Mouse (Mus musculus) frontal cortex, adult 2 months (tissue): ENCODE measurements at regions not wholly inside any gene's neighbourhood (a gene's known extent, or its start where the extent isn't known, plus 50 kb on each side); places are given as distances from the start of the nearest gene placed in this dataset.

ENCODE experiments used
- DNase-seq, 2 experiments: peaks; one replicate each; pipeline ENCODE4 v3.0.0; 2022; ENCODE audit warnings: low spot score in 1 of 2; ENCODE audit errors: extremely low spot score in 1 of 2

DNA sequence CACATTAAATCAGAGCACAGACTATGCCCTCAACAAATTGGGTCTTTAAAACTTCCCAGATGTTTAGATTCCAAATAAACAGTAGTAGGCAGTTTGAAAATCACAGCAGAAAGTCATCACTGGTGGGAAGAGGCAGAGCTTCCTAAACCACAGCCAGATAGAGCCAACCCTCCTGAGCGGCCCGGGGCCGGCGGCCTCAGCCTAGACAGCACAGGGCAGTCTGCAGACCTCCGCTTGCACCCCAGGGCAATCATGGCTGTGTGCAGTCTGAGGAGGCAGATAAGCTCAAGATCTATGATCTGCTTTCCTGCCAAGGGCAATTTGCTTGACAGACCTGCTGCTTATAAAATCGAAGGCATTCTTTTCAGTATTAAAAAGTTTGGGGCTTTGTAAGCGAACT, 192.6 kb downstream of the Hlx start:
- no peak for DNase-seq

DNA sequence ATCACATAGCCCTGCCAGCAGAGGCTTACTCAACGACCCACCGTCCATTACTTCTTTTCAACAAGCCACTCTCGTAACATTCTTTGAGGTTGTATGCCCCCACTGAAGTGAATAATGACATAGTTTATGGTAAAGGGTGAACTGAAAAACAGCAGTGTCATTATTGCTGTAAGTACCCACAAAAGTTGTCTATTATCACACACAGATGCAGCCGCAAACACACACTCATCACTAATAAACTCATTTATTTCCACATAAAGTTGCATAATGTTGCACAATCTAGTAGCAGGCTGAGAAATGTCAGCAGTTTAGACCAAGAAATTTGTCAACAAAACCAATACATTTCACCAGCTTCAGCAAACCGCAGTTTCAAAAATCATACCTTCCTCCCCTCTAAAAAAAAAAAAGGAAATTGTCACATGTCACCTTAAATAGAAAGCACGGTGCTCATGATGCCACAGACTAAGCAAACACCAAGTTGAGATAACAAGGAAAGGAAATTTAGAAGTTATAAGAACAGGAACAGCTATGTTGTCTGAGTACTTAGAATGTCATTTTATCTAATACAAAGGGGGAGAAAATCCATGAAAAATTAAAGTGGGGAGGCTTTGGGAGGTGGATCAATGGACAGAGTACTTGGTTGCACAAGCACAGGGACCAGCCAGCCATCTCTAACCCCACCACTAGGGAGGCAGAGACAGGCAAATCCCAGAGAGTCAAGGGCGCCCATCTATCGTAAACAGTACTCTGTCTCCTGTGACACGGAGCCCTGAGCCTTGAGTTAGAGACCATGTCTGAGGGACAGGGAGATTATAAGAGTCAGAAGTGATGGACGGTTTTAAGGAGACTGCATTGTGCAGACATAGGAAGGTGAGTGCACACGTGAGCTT, 195.9 kb downstream of the Hlx start:
- DNase-seq = no peak

DNA sequence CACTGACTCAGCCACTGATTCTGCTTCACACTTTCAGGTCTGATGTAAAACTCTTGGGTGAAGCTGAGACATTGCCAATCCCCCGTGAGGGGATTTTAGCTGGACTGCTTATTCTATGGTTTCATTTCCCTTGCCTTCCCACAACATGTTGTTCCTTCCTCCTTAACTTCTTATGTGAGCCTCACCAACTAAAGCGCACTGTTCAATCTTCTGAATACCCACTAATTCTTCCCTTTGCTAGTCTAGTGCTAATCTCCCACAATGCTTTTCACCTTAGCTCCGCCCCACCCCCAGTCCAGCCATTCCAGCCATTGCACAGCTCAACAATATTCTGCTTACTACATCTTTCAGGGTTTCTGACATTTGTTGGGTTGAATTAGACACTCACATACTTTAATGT, 196.7 kb downstream of the Hlx start:
- DNase-seq = no peak

DNA sequence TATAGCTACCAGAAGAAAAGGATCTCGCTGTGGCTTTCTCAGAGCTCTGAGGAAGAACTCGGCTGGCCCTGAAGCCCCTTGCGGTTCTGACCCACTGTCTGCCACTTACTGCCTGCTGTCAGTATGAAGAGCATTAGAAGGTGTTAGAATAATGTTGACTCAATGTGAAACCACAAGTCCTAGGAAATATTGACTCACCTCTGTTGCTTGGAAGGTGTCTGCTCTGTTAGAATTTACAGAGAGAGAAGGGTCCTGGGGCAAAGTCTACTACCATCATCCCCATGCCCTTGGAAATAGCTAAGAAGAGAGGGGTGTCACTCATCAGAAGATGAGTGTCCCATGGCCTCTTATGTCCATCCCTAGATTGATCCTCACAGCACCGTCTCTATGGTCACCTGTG, 197.9 kb downstream of the Hlx start:
- DNase-seq = no peak

DNA sequence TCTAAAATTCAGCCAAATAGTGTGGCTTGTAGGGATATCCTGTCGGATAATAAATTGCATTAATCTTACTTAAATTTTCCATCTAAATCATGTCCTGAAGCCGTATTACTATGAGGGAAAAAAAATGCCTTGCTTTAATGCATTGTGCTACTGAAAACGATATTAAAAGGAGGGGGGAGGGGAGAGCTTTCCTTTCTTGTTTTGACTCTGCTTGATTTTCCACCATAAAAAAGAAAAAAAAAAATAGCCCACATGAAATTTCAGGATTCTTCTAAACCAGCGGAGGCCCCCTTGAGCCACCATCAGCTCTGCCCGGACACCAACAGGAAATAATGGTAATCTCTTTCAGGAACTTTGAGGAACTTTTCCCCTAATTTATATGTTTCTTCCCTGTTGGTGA, 198.5 kb downstream of the Hlx start:
- no peak for DNase-seq

DNA sequence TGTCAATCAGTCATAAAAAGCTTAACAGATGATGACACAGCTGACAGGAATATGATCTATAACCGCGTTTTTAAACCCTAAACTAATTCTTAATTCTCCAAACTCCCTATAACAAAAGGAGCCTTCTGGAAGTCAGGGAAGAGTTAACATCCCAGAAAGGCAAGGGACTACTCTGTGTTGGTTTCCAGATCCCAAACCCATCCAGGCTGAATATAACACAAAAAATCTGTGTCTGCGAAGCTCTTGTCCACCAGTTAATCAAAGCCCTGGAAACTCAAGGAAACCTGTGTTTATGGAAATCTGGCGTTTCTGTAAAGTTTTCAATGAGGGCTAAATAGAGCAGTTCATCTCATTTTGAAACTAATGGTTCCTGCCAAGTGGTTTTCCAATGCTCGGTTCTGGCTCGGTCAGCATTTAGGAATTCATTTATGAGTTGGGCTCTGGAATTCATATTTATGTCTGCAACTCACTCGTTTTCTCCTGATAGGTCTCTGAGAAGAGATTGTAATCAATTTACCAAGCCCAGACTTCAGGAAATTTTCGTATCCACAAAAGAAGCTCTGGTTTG, 199.8 kb downstream of the Hlx start:
- DNase-seq = no peak

DNA sequence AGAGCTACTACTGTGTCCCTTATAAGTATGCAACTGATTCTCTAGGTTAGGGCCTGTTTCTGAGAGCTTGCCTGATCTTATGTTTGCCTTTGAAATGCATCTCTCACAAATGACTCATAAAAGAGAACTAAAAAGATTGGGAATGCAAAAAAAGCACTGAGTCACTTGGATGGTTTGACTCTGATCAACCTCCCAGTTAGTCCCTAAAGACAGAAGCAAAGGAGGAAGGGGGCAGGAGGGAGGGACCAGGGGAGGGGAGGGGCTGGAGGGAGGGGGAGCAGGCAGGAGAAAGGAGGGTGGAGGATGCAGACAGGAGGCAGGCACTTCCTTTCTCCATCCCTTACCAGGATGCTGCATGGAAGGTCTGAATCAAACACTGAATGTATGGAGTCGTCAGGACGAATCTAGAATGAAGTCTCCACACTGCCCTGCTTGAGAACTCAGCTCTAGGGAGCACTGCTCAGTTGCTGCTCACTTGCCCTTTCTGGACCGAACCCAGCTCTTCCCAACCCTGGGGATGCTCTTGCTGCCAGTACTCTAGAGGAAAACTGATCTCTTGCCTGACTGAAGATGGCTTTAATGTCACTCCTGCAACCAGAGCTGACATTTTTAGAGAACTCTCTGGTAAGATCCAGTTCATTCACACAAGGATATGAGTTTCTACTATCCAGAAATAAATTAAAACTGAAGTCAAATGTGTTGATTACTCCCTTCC, 201.7 kb downstream of the Hlx start:
- no peak for DNase-seq

DNA sequence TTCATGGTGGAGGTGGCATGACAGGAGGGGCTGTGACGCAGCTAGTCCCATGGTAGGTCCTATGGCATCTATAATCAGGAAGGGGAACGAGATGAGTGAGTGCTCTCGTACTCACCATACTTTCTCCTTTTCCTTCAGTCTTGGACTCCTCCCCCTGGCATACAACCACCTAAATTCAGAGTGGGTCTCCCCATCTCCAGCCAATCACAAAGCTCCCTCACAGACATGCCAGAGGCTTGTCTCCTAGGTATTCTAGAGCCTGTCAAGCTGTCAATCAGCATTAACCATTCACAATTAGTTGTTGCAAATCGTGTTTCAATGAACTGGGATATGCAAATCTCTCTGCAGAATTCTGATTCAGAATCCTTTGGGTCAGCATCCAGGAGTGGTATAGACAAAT, 206.7 kb downstream of the Hlx start:
- DNase-seq = no peak

DNA sequence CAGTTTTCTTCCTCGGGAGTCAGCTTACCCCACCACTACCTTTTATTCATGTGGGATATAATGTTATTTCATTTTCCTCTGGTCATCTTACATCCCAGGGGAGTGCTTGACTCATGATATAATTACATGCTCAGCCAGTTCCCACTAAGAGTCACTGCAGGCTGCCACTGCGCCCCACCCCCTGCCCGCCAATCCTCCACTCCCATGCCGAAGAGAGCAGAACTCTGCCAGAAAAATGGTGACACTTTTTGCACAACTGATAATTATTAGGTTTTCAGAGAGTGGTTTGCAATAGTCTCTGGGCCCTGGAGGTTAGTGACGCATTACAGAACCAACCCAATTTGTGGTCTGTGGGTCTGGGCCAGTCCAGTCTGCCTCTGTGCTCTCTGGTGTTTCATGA, 212.9 kb downstream of the Hlx start:
- DNase-seq = no peak

DNA sequence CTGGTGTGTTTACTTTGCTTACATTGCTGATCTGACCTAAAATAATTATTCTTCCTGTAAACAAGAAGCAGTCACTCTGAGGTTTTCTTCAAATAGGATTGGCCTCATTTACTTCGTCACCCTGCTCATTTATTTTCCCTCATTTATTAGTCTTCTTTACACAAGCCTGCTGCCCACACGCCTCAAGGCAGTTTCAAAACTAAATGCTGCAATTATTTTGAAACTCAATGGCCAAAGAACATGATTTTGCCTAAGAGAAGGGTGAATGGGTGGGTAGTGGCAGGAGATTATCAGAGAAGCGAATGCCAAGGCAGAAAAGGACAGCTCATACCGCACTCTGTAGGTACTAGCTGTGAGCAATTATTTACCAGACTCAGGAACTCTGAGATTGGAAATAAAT, 227.8 kb downstream of the Hlx start:
- DNase-seq = no peak

DNA sequence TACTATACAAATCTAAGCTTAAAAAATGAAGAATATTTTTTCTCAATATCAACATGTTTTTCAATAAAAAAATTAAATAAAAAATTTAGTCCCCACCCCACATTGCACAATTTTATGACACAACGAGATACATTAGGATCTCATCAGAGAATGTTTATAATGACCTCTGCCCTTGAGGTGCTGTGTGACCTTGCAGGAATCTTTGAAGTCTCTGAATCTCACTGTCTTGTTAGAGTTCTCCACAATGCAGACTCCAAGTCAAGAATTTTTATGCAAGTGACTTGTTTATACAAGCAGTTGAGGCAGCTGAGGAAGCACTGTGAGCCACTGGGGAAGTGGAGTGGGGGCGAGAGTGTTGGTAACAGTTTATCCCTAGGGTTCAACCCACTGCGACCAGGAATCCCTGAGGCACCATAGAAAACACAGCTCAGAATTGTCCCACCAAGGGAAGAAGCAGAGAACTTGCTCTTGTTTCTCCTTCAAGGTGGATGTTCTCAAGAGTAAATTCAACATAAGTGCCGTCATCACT, 228.5 kb downstream of the Hlx start:
- no peak for DNase-seq

DNA sequence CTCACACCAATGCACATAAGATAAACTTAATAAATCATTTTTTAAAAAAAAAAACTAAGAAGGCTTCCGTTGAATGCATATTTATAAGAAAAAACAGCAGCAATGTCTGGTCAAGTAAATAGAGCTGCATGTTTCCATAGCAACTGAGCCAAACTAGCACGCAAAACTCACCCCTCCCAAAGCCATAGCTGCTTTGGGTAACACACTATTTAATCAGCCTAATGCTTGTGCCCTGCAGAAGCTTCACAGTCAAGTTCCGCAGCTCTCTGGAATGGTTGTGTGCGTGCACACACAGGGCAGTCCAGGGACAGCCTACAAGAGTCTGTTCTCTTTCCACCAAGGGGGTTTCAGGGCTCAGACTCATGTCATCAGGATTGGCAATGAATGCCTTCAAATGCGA, 231.7 kb downstream of the Hlx start:
- no peak for DNase-seq

DNA sequence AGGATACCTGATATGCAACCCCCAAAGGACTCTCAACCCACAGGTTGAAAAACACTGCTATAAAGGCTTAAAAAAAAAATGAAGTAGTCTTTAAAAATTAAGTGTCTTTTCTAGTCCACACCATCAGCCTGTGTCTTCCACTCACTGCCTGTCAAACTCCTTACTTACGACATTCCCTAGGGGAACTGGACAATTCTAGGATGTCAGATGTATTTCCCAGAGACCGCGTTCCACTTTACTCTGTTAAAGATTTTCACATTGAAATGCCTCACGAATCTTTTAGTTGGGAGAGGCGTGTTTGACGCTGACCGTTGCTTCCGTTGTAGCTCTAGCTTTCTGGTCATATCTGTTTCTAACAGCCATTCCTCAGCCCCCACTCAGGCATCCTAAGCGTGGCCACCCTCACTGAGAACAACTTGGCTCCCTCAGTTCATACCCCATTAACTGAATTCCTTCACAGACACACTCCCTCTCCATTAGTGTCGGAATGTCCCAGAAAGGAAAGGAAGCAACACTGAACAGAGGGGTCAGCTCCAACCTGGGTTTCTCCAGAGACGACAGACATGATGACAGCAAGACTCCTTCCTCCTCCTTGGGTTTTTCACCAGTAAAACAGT, 233.4 kb downstream of the Hlx start:
- DNase-seq = no peak

DNA sequence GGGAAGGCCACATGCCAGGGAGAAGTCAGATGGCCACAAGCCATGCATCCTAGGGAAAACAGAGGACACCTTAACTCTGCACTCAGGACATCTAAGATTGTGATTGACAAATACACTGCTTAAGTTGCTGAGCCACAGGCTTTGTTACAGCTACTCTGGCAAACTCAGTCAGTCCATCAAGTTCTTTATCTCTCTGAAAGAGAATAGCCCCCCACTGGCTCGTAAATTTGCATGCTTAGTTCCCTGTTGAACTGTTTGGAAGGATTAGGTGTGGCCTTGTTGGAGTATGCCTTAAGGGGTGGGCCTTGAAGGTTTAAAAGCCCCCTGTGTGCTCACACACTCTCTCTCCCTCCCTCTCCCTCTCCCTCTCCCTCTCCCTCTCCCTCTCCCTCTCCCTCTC, 235.4 kb downstream of the Hlx start:
- no peak for DNase-seq

DNA sequence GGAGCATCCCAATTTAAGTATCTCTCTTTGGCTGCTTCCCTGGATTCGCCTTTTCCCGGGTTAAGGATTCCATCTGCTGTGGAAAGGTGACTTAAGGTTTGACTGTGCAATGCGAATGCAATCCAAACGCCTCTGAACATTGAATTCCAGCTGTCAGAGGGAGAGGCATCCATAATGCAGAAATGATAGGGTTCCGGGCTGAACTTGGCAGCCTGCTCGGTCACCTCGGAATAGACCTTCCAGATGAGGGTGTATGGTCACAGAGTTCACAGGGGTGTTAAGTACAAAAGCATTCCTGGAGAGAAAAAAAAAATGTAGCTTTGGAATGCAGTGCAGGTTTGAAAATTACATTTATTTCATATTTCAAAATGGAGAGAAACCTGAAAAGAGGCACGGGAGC, 238.6 kb downstream of the Hlx start:
- no peak for DNase-seq

DNA sequence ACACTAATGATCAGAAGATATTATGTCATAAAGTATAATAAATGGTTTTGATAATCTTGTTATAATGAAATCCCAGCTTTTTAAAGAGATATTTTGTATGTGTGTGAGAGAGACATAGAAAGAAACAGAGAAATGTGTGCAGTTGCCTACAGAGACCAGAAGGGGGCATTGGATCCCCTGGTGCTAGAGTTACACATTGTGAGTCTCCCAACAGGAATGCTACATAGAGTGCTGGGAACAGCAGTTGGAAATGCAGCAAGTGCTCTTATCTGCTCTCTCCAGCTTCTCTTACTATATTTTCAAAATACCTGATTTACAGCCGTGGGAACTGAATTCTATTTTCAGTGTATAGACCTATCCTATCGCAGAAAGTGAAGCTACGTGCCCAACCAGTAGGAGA, 240.3 kb downstream of the Hlx start:
- DNase-seq = no peak

DNA sequence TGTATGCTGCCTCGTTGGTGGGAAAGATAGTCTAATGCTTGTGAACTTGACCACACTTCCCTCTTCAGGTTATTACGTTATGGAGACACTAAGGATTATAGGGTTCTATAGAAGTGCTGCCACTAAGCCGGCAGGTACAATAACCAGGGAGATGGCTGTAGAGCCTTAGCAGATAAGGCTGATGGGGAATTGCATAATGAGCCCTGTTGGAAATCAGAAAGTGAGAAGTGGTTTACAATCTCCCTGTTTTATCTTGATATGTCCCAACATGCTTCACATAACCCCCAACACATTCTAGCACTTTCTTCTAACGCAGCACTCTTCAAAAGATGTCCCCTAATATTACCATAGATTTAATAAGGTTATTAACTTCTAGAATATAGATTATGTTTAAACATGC, 241.2 kb downstream of the Hlx start:
- no peak for DNase-seq

DNA sequence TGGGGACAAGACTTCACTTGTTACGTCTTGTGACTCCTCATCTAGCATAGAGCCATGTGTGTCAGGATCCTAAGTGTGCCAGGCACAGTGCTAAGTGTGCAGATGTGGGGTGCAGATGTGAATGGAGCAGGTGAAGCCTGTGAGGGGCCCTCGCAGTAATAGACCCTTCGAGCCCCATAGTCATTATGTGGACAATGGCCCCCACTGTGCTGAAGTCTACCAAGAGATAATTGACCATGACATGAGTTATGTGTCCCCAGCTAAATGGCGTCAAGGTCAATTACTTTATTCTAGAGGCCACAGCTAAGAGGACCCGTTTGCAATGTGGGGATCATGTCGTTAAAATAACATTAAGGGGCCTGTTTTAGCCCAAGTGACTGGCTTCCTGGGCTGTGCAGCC, 245.0 kb downstream of the Hlx start:
- no peak for DNase-seq

DNA sequence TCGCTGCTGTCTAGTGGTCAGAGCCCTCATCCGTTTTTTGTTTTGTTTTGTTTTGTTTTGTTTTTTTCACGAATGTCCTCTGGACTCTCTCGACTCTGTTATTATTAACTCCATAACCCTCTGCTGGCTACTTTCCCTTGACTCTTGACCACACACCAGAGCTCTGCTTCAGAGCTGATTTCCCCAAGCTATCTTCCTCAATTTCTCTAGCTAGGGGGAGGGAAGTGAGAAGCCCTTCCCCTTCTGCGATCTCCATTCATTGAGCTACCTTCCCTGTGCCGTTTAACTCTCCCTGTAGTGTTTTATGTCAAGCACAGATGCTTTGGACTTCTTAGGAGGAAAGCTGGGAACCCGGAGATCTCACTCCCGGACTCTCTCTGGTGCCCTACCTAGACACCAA, 247.6 kb downstream of the Hlx start:
- no peak for DNase-seq

DNA sequence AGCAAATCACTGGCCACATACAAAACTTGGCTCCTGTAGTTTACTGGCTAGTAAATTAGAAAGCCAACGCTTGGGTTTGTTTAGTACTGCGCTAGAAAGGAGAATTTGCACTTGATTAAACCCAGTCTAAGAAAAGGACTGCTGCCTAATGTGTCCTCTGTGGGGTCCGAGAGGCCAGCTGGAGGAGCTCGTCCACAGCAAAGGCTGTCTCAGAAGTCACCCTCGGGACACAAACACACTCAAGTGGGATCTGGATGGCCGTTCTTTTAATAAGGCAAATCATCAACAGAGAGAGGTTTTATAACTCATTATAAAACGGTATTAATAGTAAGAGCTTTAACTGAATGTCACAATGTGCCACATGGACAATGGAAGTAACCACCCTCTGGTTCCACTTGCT, 249.0 kb downstream of the Hlx start:
- DNase-seq = no peak

DNA sequence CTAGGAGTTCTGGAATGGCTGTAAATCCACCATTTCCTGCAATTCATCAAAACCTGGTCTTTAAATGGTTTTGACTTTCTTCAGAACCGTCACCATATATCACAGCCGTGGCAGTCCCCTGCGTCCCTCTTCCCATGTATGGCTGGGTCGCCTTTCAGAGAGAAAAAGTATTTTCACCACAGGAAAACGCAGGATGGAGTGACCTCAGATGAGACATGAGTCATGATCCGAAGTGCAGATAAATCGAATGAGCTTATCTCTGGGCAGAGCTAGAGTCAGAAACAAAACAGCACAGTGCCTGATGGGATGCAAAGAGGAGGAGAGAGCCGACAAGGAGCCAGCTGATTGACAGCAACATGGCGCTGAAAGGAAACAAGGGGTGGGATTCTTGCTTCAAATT, 250.4 kb downstream of the Hlx start:
- no peak for DNase-seq
